Mouse (Mus musculus): ENCODE measurements at regions not wholly inside any gene's neighbourhood (a gene's known extent, or its start where the extent isn't known, plus 50 kb on each side); places are given as distances from the start of the nearest gene placed in this dataset.
"Not testable (repeated sequence)": the region's sequence is repeated elsewhere in the genome, so short reads cannot be mapped to it uniquely, and the experiment has no call there.

- no peak for DNase-seq
- intact Hi-C loops (cut with DNase I): no loop called here
Measured at GRCm38 (mm10) chr9:31654747-31655146, 190.5 kb upstream of the Tmem45b start.

- intact Hi-C loops (cut with DNase I): no loop called here
- no peak for DNase-seq
Measured at GRCm38 (mm10) chr9:31654213-31654612, 190.0 kb upstream of the Tmem45b start.

- DNase-seq: no peak
- intact Hi-C loops (cut with DNase I): no loop called here
Measured at GRCm38 (mm10) chr9:31653788-31654187, 189.5 kb upstream of the Tmem45b start.

- DNase-seq: no peak
- intact Hi-C loops (cut with DNase I): no loop called here
Measured at GRCm38 (mm10) chr9:31650362-31651130, 186.3 kb upstream of the Tmem45b start.

GRCm38 (mm10) chr9:31649073-31649472, 184.8 kb upstream of the Tmem45b start:
- DNase-seq: no peak
- intact Hi-C loops (cut with DNase I): no loop called here

- no peak for DNase-seq
- intact Hi-C loops (cut with DNase I): no loop called here
Measured at GRCm38 (mm10) chr9:31648551-31648950, 184.3 kb upstream of the Tmem45b start.

GRCm38 (mm10) chr9:31645114-31645513, 180.9 kb upstream of the Tmem45b start:
- no peak for DNase-seq
- intact Hi-C loops (cut with DNase I): no loop called here

GRCm38 (mm10) chr9:31644106-31644505, 179.8 kb upstream of the Tmem45b start:
- DNase-seq: no peak
- intact Hi-C loops (cut with DNase I): no loop called here

- no peak for DNase-seq
- intact Hi-C loops (cut with DNase I): no loop called here
Measured at GRCm38 (mm10) chr9:31642169-31642568, 177.9 kb upstream of the Tmem45b start.

GRCm38 (mm10) chr9:31628291-31628690, 164.0 kb upstream of the Tmem45b start:
- intact Hi-C loops (cut with DNase I): no loop called here
- no peak for DNase-seq

GRCm38 (mm10) chr9:31621553-31621952, 157.3 kb upstream of the Tmem45b start:
- intact Hi-C loops (cut with DNase I); DNase-seq: not testable (repeated sequence)

- no peak for DNase-seq
- intact Hi-C loops (cut with DNase I): no loop called here
Measured at GRCm38 (mm10) chr9:31619344-31619743, 155.1 kb upstream of the Tmem45b start.

GRCm38 (mm10) chr9:31614250-31614945, 150.1 kb upstream of the Tmem45b start:
- intact Hi-C loops (cut with DNase I): no loop called here

GRCm38 (mm10) chr9:31611036-31611695, 146.9 kb upstream of the Tmem45b start:
- intact Hi-C loops (cut with DNase I): no loop called here
- DNase-seq: no peak

More at GRCm38 (mm10) chr9:31614250-31614945, 150.1 kb upstream of the Tmem45b start:
- no peak for DNase-seq

- no peak for DNase-seq
- intact Hi-C loops (cut with DNase I): no loop called here
Measured at GRCm38 (mm10) chr9:31610631-31611030, 146.4 kb upstream of the Tmem45b start.

GRCm38 (mm10) chr9:31610212-31610611, 145.9 kb upstream of the Tmem45b start:
- DNase-seq: no peak
- intact Hi-C loops (cut with DNase I): no loop called here

- no peak for DNase-seq
- intact Hi-C loops (cut with DNase I): no loop called here
Measured at GRCm38 (mm10) chr9:31609731-31610130, 145.5 kb upstream of the Tmem45b start.

GRCm38 (mm10) chr9:31608084-31608870, 144.0 kb upstream of the Tmem45b start:
- no peak for DNase-seq
- intact Hi-C loops (cut with DNase I): no loop called here

GRCm38 (mm10) chr9:31606936-31607335, 142.7 kb upstream of the Tmem45b start:
- intact Hi-C loops (cut with DNase I): no loop called here
- no peak for DNase-seq

GRCm38 (mm10) chr9:31604497-31605090, 140.3 kb upstream of the Tmem45b start:
- DNase-seq: no peak
- intact Hi-C loops (cut with DNase I): no loop called here
